Mouse (Mus musculus) MN1 (cell line): ENCODE results near the gene Rpl22l1.
"Not testable (repeated sequence)": the region's sequence is repeated elsewhere in the genome, so short reads cannot be mapped to it uniquely, and the experiment has no call there.

Experiments
- DNase-seq: peaks from one replicate; pipeline ENCODE4 v3.0.0-alpha.2; 2016; ENCODE audit warnings: low spot score

Rpl22l1 gene

GRCm38 (mm10) chr3:28805301-28806097, at the start of gene Rpl22l1:
Gene Rpl22l1 (plus strand): TSS chr3:28805436.
- DNase-seq: peak; percentile 98

DNA sequence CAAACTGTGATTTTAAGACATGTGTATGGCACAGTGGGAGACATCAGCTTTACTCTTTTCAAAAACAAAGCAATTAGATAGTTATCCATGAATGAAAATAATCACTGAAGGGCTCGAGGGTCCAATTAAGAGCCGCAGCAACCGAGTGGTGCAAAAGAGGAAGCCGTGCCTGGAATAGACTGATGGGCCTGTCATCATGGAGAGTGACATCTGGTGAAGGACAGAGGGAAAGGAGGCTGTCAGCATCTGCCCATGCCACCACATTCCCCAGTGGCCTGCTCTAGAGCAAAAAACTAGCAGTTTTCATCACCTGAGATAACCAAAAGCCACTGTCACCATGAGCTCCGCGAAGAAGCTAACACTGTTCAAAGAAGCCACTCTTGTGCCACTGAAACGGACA, 49.8 kb upstream of the Rpl22l1 start:
- no peak for DNase-seq

DNA sequence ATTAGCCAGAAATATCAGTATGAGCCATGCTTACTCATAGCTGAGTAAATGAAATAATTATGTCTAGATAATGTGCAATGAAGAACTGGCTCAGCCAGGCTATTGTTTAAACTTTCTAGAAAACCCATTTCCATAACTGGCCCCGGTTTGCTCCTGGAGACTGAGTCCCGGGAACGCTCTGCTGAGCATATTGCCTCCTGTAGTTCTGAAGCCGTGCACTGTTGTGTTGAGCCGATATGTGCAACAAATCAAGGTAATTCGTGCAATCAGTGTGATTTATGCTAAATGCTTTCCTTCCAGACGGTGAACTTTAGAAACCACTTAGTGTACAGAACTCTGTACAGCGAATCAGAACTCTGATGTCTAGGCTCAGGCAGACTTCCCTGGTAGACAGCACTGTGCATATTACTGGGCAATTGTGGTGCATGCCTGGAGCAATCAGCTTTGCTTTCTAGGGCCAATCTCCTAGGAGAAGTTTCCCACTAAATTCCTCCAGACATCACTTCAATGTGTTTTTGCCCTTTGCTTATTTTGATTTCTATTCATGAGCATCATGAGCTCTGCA, 43.9 kb upstream of the Rpl22l1 start:
- DNase-seq: no peak

DNA sequence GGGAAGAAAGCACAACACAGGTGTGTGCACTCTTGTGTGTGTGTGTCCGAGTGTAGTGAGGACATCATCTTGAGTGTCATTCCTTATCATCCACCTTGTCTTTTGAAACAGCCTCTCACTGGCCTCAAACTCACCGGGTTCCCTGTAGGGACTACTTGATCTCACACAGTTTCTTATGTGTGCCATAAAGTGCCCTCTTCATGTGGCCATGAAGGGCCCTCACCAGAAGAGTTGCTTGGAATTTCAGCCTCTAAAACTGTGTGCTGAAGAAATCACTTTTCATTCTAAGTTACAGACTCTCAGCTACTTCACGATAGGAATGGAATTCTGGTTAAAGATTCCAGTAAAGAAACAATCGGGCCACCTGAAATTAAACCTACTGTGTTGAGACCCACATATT, 38.3 kb upstream of the Rpl22l1 start:
- DNase-seq: no peak

GRCm38 (mm10) chr3:28768222-28768621, 37.0 kb upstream of the Rpl22l1 start:
- no peak for DNase-seq

DNA sequence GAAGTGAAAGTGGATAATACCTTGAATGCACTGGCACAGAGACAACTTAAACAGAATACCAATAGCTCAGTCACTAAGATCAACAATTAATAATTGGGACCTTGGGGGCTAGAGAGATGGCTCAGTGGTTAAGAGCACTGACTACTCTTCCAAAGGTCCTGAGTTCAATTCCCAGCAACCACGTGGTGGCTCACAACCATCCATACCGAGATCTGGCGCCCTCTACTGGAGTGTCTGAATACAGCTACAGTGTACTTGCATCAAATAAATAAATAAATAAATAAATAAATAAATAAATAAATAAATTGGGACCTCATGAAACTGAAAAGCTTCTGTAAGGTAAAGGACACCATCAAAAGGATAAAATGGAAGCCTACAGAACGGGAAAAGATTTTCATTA, 32.3 kb upstream of the Rpl22l1 start:
- DNase-seq: not testable (repeated sequence)

DNA sequence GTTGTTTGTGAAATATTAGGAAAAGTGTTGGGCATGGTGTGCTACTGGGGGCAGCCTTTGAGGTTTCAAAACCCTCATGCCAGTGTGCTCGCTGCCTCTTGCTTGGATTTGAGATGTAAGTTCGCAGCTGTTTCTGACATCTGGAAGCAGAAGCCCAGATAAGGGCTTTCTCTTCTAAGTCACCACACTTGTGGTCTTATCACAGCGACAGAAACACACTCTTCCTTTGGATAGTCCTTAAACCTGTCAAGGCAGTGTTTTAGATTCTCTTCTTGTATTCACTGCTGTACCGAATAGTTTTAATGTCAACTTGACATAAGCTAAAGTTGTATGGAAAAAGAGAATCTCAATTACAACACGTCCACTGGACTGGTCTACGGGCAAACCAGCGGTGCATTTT, 29.9 kb upstream of the Rpl22l1 start:
- DNase-seq: no peak

GRCm38 (mm10) chr3:28775958-28776357, 29.3 kb upstream of the Rpl22l1 start:
- no peak for DNase-seq

DNA sequence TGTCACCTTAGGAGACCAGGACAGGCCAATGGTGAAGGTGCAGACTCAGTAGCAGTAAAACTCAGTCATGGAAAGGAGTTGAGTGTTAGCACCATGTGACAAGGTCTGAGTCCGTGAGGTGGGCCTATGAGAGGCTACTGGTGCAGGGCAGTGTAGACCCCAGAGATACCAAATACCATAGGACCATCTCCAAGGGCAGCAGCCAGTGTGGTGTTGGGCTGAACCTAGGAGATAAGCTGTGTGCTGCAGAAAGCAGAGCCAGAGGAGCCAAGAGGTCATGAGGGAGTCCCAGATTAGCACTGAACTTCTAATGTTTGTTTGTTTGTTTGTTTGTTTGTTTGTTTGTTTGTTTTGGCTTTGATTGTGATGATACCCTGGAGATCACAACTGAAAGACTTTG, 28.7 kb upstream of the Rpl22l1 start:
- no peak for DNase-seq

- no peak for DNase-seq
Observed at GRCm38 (mm10) chr3:28780511-28780910, 24.7 kb upstream of the Rpl22l1 start.

DNA sequence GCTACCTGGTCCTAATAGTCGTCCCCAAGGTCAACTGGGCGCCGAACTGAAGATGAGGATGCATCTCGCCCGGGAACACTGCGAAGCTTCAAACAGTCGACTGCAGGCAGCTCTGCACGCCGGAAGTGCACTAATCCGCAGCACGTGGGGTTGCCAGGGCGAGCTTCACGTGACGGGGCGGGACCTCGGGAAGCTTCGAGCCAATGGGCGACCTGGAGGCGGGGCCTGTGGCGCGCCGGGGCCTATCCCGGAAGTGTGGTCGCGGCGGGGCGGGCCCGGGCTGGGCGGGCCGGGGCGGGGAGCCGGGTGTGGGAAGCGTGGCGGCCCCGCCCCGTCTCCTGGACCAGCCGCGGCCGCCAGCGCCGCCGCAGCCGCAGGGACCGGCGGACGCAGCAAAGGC, 24.2 kb upstream of the Rpl22l1 start, which contains the start of gene Eif5a2:
Gene Eif5a2, plus strand, starts transcription at position 283 of the 400 bp plus-strand sequence.
- DNase-seq: peak; percentile 96

- DNase-seq: no peak
Observed at GRCm38 (mm10) chr3:28781422-28781821, 23.8 kb upstream of the Rpl22l1 start.

GRCm38 (mm10) chr3:28781848-28782247, 23.4 kb upstream of the Rpl22l1 start:
- DNase-seq: no peak

- DNase-seq: no peak
Observed at GRCm38 (mm10) chr3:28784176-28784575, 21.1 kb upstream of the Rpl22l1 start.

GRCm38 (mm10) chr3:28794835-28795234, 10.4 kb upstream of the Rpl22l1 start:
- no peak for DNase-seq

- DNase-seq: no peak
Observed at GRCm38 (mm10) chr3:28808039-28808643, 2.9 kb downstream of the Rpl22l1 start.

DNA sequence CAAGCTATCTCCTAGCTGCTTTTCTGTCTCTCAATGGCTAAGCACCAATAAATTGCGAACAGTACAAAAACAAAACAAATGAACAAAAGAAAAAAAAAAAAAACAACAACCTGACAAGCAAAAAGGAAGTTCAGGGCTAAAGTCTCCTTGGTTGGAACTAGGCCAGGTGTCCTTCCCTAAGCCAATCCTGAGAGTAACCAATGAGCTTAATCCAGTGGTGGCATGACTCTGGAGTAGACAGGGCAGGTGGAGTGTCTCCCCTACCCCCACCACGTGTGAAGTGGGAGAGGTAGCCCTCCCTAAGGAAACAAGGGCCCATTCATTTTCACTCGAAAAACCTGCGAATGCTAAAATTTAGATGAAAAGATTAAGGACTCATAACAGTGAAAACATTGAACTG, 6.2 kb downstream of the Rpl22l1 start:
- DNase-seq: no peak

DNA sequence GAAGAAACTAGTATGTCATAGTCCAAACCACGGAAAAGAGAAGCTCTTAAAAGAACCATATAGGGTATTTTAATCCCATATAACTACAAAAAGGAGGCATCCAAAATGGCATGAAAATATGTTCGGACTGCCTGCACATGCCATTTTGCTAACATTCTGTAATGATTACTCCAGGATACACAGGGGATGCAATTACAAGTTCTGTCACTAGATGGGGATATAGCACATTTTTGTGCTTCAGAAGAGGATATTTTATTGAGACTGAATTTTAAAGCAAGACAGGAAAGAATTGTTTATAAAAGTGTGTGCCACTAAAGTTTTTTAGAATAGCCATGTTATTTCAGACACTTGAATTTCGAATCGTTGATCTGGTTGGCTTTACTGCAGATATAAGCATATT, 9.1 kb downstream of the Rpl22l1 start:
- peak; percentile 74 for DNase-seq

DNA sequence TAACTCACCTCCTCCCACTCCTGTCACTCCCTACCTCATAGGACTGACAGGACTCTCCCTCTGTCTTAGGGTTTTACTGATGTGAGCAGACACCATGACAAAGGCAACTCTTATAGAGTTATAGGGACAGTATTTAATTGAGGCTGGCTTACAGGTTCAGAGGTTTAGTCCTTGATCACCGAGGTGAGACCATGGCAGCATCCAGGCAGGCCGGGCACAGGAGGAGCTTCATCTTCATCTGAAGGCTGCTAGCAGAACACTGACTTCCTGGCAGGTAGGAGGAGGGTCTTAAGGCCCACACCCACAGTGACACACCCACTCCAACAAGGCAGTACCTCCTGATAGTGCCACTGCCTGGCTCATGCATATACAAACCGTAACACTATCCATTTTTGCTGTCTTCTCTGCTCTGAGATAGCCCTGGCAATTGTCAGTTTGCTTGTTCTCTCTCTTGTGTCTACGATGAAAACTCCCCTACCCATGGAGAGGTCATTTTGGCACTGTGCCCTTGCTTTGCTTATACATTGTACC, 10.8 kb downstream of the Rpl22l1 start:
- no peak for DNase-seq

DNA sequence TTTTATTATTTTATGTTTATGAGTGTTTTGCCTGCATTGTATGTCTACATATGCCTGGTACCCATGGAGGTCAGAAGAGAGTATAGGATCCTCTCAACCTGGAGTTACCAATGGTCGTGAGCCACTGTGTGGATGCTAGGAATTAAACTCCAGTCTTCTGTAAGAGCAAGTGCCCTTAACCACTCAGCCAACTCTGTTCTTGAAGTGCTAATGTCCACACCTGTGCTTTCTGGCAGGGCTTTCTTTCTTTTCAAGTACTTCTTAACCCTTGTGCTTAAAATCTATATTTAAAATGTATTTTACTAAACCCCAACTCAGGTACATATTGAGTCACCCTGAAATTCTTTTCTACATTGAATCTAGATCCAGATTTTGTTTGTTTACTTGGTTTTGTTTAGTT, 21.0 kb downstream of the Rpl22l1 start:
- DNase-seq: no peak

- DNase-seq: no peak
Observed at GRCm38 (mm10) chr3:28827605-28828004, 22.4 kb downstream of the Rpl22l1 start.

- no peak for DNase-seq
Observed at GRCm38 (mm10) chr3:28829454-28829853, 24.2 kb downstream of the Rpl22l1 start.

GRCm38 (mm10) chr3:28836796-28837371, 31.6 kb downstream of the Rpl22l1 start:
- DNase-seq: no peak
